Mouse (Mus musculus): Measurements from ENCODE around the gene Camk1g.

DNA sequence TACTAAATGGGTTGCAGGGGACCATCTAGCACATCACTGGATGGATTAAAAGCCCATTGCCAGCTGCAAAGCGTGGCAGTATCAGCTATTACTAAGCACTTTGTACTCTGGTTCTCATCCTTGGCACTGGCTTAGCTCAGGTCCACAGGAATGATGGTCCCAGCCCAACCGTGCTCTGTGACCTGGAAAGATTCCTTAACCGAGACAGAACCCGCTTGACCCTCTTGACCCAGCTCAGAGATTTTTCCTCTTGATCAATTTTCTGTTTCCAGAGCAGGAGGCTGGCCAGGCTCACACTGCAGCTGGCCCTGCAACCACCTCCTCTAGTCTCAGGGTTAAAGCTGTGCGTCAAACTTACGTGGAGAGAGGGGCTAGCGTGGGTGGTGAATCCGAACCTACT is 1.0 kb downstream of the Camk1g start:
- TF ChIP-seq CTCF (IDR thresholded peaks at IDR 0.05; ENCODE audit: low read depth, low read length) = no peak
- no peak for TF ChIP-seq POLR2A (IDR thresholded peaks at IDR 0.05; ENCODE audit: insufficient read depth, low read length)
- no peak for TF ChIP-seq EP300 (IDR thresholded peaks at IDR 0.05; ENCODE audit: insufficient read depth, low read depth, low read length)
